Mouse (Mus musculus): ENCODE measurements around the gene Chst11. TPM values are rescaled to one million over a fixed set of nuclear protein-coding genes. Genes with fewer than 3 reads are reported as not detected.

The Chst11 gene
- total and polyA plus RNA-seq, 3 experiments = 3.1 to 10.6 TPM; not detected in 1

- no peak for TF ChIP-seq CHD1 (IDR thresholded peaks at IDR 0.05; ENCODE audit: low read depth, low read length)
- peak; percentile 84 for TF ChIP-seq MYC (IDR thresholded peaks at IDR 0.05; ENCODE audit: low read depth, low read length)
Measured at GRCm38 (mm10) chr10:83004389-83004788, 19.1 kb downstream of the Chst11 start (continued).

DNA sequence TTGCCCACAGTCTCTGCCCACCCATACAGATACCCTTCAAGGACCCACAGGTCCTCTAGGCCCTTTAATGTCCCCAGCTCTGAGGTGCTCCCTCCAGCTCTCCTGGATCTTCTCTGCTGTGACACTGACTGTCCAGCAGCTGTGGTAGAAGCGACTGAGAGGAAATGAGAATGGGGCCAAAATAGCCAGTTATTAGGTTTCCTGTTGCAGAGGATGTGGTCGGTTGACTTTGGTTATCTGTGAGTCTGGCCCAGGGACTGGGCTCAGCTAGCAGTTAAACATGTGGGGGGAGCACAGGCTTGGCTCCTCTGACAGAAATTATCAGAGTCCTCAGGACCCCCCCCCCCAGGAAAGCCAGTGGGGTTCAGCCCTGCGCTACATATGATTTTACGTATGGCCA, 19.7 kb downstream of the Chst11 start:
- TF ChIP-seq CTCF (IDR thresholded peaks at IDR 0.05 in 2 of 3, conservative IDR thresholded peaks at IDR 0.05 in 1 of 3; ENCODE audit: control insufficient read depth in 1 of 3, insufficient read depth in 1 of 3, low read depth in 2 of 3, low read length in 3 of 3, poor library complexity in 1 of 3, severe bottlenecking in 1 of 3) (no peak), SIN3A (IDR thresholded peaks at IDR 0.05; ENCODE audit: low read length) (peak; percentile 83), MAX (IDR thresholded peaks at IDR 0.05; ENCODE audit: low read length) (peak; percentile 16; the same call in 1 of the 2 replicates), GATA1 (IDR thresholded peaks at IDR 0.05; ENCODE audit: low read depth, low read length) (peak; percentile 83), ZMIZ1 (IDR thresholded peaks at IDR 0.05; ENCODE audit: low read depth, low read length) (no peak; the same call in 1 of the 2 replicates), POLR2AphosphoS5 (IDR thresholded peaks at IDR 0.05; ENCODE audit: borderline replicate concordance, low read depth, low read length) (no peak), E2F4 (IDR thresholded peaks at IDR 0.05; ENCODE audit: borderline replicate concordance, low read depth, low read length) (no peak), RCOR1 (IDR thresholded peaks at IDR 0.05; ENCODE audit: low read depth, low read length) (peak; percentile 75), EP300 (IDR thresholded peaks at IDR 0.05; ENCODE audit: low read depth in 1 of 2, low read length in 2 of 2) (peak; percentile 93 to 97), KAT2A (conservative IDR thresholded peaks at IDR 0.05; ENCODE audit: low read depth, low read length) (no peak; the same call in 1 of the 2 replicates), MYB (IDR thresholded peaks at IDR 0.05; ENCODE audit: low read depth, low read length) (peak; percentile 94), JUND (IDR thresholded peaks at IDR 0.05; ENCODE audit: low read depth, low read length) (no peak), MAZ (IDR thresholded peaks at IDR 0.05; ENCODE audit: low read depth, low read length) (peak; percentile 89), SMC3 (IDR thresholded peaks at IDR 0.05; ENCODE audit: low read depth, low read length) (no peak), TCF12 (IDR thresholded peaks at IDR 0.05; ENCODE audit: low read depth, low read length) (peak; percentile 90), MAFK (IDR thresholded peaks at IDR 0.05; ENCODE audit: borderline replicate concordance, low read depth, low read length) (no peak; the same call in 1 of the 2 replicates), HCFC1 (IDR thresholded peaks at IDR 0.05; ENCODE audit: low read depth, low read length) (no peak), MXI1 (IDR thresholded peaks at IDR 0.05; ENCODE audit: low read depth, low read length) (peak; percentile 30; the same call in 1 of the 2 replicates), NELFE (IDR thresholded peaks at IDR 0.05; ENCODE audit: low read depth, low read length) (peak; percentile 65; the same call in 1 of the 2 replicates), USF2 (IDR thresholded peaks at IDR 0.05; ENCODE audit: borderline replicate concordance in 1 of 2, insufficient read depth in 1 of 2, low read depth in 1 of 2, low read length in 2 of 2) (no peak), TAL1 (IDR thresholded peaks at IDR 0.05; ENCODE audit: low read length) (no peak), ZC3H11A (IDR thresholded peaks at IDR 0.05; ENCODE audit: low read depth, low read length) (no peak), TBP (IDR thresholded peaks at IDR 0.05; ENCODE audit: low read depth, low read length) (peak; percentile 77), USF1 (IDR thresholded peaks at IDR 0.05; ENCODE audit: low read depth, low read length) (no peak), CHD1 (IDR thresholded peaks at IDR 0.05; ENCODE audit: low read depth, low read length) (0 out of 2 replicates have a peak, but pooled peaks have one; percentile 40), ZKSCAN1 (IDR thresholded peaks at IDR 0.05; ENCODE audit: low read depth, low read length) (no peak), MEF2A (IDR thresholded peaks at IDR 0.05; ENCODE audit: extremely low read depth, insufficient replicate concordance, low read depth, low read length, poor library complexity, severe bottlenecking) (peak; percentile 49; the same call in 1 of the 2 replicates), POLR2A (IDR thresholded peaks at IDR 0.05; ENCODE audit: control insufficient read depth in 1 of 2, insufficient read depth in 1 of 2, low read depth in 1 of 2, low read length in 2 of 2, poor library complexity in 1 of 2) (peak in 1 of 2 experiments; percentile 70; a peak in 1 of 4 replicates), BHLHE40 (IDR thresholded peaks at IDR 0.05; ENCODE audit: borderline replicate concordance, low read depth, low read length) (peak; percentile 50; the same call in 1 of the 2 replicates), MYC (IDR thresholded peaks at IDR 0.05; ENCODE audit: low read depth, low read length) (peak; percentile 13; the same call in 1 of the 2 replicates), ETS1 (IDR thresholded peaks at IDR 0.05; ENCODE audit: low read depth, low read length) (peak; percentile 97)
- DNase-seq (ENCODE audit: low read depth, low spot score) = peak; percentile 90
- peak overlapping the region; percentile 84 for H3K9ac ChIP-seq (ENCODE audit: control insufficient read depth, low read depth, low read length, poor library complexity, severe bottlenecking)
- peak overlapping the region; percentile 27 to 42 for H3K4me3 ChIP-seq (ENCODE audit: control insufficient read depth in 1 of 2, insufficient read depth in 1 of 2, low read depth in 2 of 2, low read length in 2 of 2)
- no peaks in the 10 kb centered on the region for H3K27me3 ChIP-seq (ENCODE audit: control insufficient read depth in 1 of 2, insufficient read depth in 2 of 2, low read length in 2 of 2)
- H3K79me2 ChIP-seq (ENCODE audit: control insufficient read depth, insufficient read depth, low read length, poor library complexity) = peaks cover 7% of the 10 kb centered on the region
- no peaks in the 10 kb centered on the region for H3K9me3 ChIP-seq (replicated peaks; ENCODE audit: insufficient read depth, low read length)
- H3K4me1 ChIP-seq (ENCODE audit: control insufficient read depth in 1 of 2, insufficient read depth in 2 of 2, low read length in 2 of 2) = peaks cover 14 to 45% of the 10 kb centered on the region in 2 experiments
- H3K27ac ChIP-seq (ENCODE audit: control insufficient read depth, low read depth, low read length) = peak overlapping the region; percentile 100
- peaks cover 0 to 39% of the 10 kb centered on the region in 2 experiments; a peak in 2 of 4 replicates for H3K36me3 ChIP-seq (ENCODE audit: control insufficient read depth in 1 of 2, insufficient read depth in 2 of 2, low read length in 2 of 2)
